Mouse (Mus musculus) lung, postnatal 4 days (tissue): ENCODE data around the gene Sds.
A peak's percentile ranks its signal among the peaks of the same experiment; 100 is the strongest.

ENCODE experiments used
- DNase-seq, 2 experiments: peaks; one replicate each; pipeline ENCODE4 v3.0.0; 2021

Gene Sds

GRCm38 (mm10) chr5:120517552-120517951 lies 41.2 kb downstream of the Sds start:
- DNase-seq: no peak

DNA sequence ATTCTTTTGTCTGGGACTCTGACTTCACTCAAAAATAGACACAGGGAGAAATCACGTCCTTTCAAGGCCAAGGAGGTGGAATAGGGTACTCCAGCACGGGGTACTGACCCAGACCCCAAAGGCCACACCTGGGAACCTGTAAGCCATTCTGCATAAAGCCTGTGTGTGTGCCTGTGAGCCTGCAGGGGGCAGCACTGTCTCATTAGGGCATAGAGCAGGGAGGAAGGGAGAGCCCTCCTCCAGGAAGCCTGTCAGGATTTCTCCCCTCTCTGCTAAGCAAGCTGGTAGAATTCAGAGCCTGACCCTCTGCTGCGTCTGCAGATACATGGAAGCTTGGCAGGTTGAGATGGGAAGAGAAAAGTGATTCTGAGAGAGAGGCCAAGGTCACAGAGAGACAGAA lies 46.3 kb downstream of the Sds start:
- peak in 1 of 2 experiments; percentile 43 for DNase-seq

GRCm38 (mm10) chr5:120524736-120525135 lies 48.4 kb downstream of the Sds start:
- DNase-seq: no peak

DNA sequence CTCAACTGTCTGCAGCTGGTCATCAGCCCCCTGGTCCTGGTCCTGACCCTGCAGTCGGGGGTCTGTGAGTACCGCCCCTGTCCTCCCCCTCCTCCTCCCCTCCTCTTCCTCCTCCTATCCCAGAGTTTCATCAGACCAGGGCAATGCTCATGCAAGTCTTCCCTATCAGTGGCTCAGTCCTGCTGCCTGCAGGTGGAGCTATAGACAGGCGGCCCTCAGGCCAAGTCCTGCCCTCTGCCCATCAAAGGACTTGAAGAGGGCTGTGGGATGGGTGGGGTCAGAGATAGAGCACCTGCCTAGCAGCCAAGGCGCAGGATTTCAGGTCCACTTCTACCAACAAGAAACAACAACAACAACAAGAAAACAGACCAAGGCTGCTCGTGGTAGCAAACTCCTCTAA lies 49.4 kb downstream of the Sds start:
- DNase-seq: no peak

- no peak for DNase-seq
Observed at GRCm38 (mm10) chr5:120526311-120526710, 50.0 kb downstream of the Sds start.

- no peak for DNase-seq
Observed at GRCm38 (mm10) chr5:120527296-120527964, 51.1 kb downstream of the Sds start.

DNA sequence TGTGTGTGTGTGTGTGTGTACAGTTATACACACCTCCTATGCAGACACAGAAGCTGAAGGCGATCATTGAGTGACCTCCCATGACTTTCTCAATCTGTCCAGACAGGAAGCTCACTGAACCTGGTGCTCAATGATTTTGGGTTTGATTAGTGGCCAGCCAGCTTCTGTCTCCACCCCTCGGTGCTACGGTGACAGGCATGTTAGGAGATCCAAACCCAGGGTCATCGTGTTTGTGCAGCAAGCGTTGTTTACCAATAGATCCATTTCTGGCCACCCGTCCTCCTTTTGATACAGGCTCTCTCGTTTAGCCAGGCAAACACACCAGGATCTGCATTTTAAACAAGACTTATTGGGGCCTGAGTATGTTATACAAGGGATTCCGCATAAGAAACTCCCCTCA lies 55.3 kb downstream of the Sds start:
- no peak for DNase-seq
